Comparison of ENCODE assay signal across 9 mouse cellular contexts in the genomic region with DNA sequence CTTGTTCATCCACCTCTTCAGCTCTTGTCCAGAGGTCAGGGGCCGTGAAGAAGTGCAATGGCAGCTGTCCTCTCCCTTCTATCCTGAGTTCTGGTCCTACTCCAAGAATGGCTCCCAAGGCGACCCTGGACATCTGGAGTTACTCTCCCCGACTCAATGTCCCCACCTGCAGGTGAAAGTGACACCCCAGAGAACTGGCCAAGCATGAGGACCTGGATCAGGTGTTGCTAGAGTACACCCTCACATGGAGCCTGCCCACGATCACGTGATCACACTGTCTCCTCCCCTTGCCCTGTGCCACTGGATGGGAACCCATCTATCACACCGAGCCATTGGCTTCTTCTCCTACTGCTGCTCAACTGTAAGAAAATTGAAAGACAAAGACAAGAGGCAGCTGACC.
DNase-seq lines count a peak whose midpoint lies in the region; ATAC-seq and TF ChIP-seq lines count a peak whose summit lies in the region.
"Had no signal": no experiment of that assay in that cellular context is flagged by ENCODE, and none has a peak within 500 bp of the region (broad histone marks: within the 10 kb centered on the region; RNA-seq: fewer than 3 reads in every experiment).

No protein-coding gene starts in this region.

- H3K27me3 ChIP-seq in liver, adult 2 months (ENCODE audit: control insufficient read depth, insufficient read depth, low read length): no peaks in the 10 kb centered on the region
- peaks cover 11% of the 10 kb centered on the region; the same call in 1 of the 2 replicates for H3K27me3 ChIP-seq in liver, embryonic 12.5 days (replicated peaks)
- peaks cover 1% of the 10 kb centered on the region; the same call in 1 of the 2 replicates for H3K27me3 ChIP-seq in kidney, adult 2 months (replicated peaks; ENCODE audit: control insufficient read depth, insufficient read depth, low read length)

- no peaks in the 10 kb centered on the region for H3K79me2 ChIP-seq in liver, adult 2 months (ENCODE audit: control insufficient read depth, insufficient read depth, low read length)

- no peak for TF ChIP-seq POLR2A in liver, adult 2 months (IDR thresholded peaks at IDR 0.05; ENCODE audit: extremely low read depth, insufficient read depth, low read length)
- no peak for TF ChIP-seq POLR2A in kidney, adult 2 months (IDR thresholded peaks at IDR 0.05; ENCODE audit: low read depth, low read length)

- H3K4me3 ChIP-seq in liver, adult 2 months (ENCODE audit: insufficient read depth, low read depth, low read length): no peak overlapping the region
- H3K4me3 ChIP-seq in liver, embryonic 12.5 days: no peak overlapping the region
- no peak overlapping the region for H3K4me3 ChIP-seq in kidney, adult 2 months (ENCODE audit: insufficient read depth, low read depth, low read length)

- no peaks in the 10 kb centered on the region for H3K4me1 ChIP-seq in liver, adult 2 months (ENCODE audit: control insufficient read depth, insufficient read depth, low read length)
- no peaks in the 10 kb centered on the region for H3K4me1 ChIP-seq in liver, embryonic 12.5 days
- no peaks in the 10 kb centered on the region for H3K4me1 ChIP-seq in kidney, adult 2 months (ENCODE audit: control insufficient read depth, insufficient read depth, low read length)

- H3K36me3 ChIP-seq in liver, adult 2 months (ENCODE audit: control insufficient read depth, insufficient read depth, low read length): no peaks in the 10 kb centered on the region
- no peaks in the 10 kb centered on the region for H3K36me3 ChIP-seq in liver, embryonic 12.5 days
- no peaks in the 10 kb centered on the region for H3K36me3 ChIP-seq in kidney, adult 2 months (ENCODE audit: control insufficient read depth, insufficient read depth, low read length)

- no peak for ATAC-seq in liver, embryonic 12.5 days
- ATAC-seq: forebrain, embryonic 16.5 days; midbrain, embryonic 16.5 days had no signal

- WGBS in liver, adult 2 months: 66% methylated on average over 6 of the region's 6 CpGs
- 48% methylated on average over 6 of the region's 6 CpGs for WGBS in liver, embryonic 12.5 days (ENCODE audit: insufficient replicate concordance)
- WGBS in kidney, adult 2 months: 54% methylated on average over 6 of the region's 6 CpGs

- no peak overlapping the region for H3K9ac ChIP-seq in liver, adult 2 months (ENCODE audit: low read depth, low read length)
- H3K9ac ChIP-seq in liver, embryonic 12.5 days: no peak overlapping the region

- peak; percentile 31; the same call in 1 of the 2 replicates for TF ChIP-seq CTCF in liver, adult 2 months (IDR thresholded peaks at IDR 0.05; ENCODE audit: low read depth, low read length)
- peak; percentile 48 for TF ChIP-seq CTCF in kidney, adult 2 months (conservative IDR thresholded peaks at IDR 0.05; ENCODE audit: insufficient read depth, insufficient read length, low read depth, low read length)

- no peak overlapping the region for H3K27ac ChIP-seq in liver, adult 2 months (replicated peaks; ENCODE audit: insufficient read depth, low read depth, low read length)
- H3K27ac ChIP-seq in liver, embryonic 12.5 days: no peak overlapping the region
- no peak overlapping the region for H3K27ac ChIP-seq in kidney, adult 2 months (ENCODE audit: insufficient read depth, low read depth, low read length)

- H3K4me2 ChIP-seq in liver, embryonic 12.5 days: no peak overlapping the region

- no peaks in the 10 kb centered on the region for H3K9me3 ChIP-seq in liver, embryonic 12.5 days (replicated peaks)

- DNase-seq in liver, adult 2 months (ENCODE audit: extremely low read depth, low read depth, low spot score): peak; percentile 9
- DNase-seq in kidney, adult 2 months: peak; percentile 25
- DNase-seq in kidney, postnatal 10 days: peak; percentile 38
- peak; percentile 3 for DNase-seq in lung, postnatal 25 days (ENCODE audit: low spot score)
- DNase-seq in layer of hippocampus, adult 9-10 months (ENCODE audit: low spot score): no peak
- DNase-seq in left cerebral cortex, adult 8-10 months (ENCODE audit: low spot score in 2 of 2): no peak

Comparison
In these comparisons a context has a peak if more than half of its experiments do, and no peak if none do; other contexts are left out.
1. DNase-seq: peak in liver, adult 2 months (single experiment), kidney, adult 2 months (single experiment), kidney, postnatal 10 days (single experiment) and lung, postnatal 25 days (single experiment); none in layer of hippocampus, adult 9-10 months (single experiment) and left cerebral cortex, adult 8-10 months (0 of 2).